Mouse (Mus musculus): ENCODE measurements around the gene Cfap298.
A peak's percentile ranks its signal among the peaks of the same experiment; 100 is the strongest.

Gene Cfap298

GRCm38 (mm10) chr16:90934687-90935328, at the start of gene Cfap298:
TSS of gene Cfap298 (minus strand) at chr16:90935114.
- DNase-seq: peak; percentile 94 to 96

GRCm38 (mm10) chr16:90971004-90971403, 36.1 kb upstream of the Cfap298 start:
- DNase-seq: no peak

- no peak for DNase-seq
Measured at GRCm38 (mm10) chr16:90966241-90966640, 31.3 kb upstream of the Cfap298 start.

- no peak for DNase-seq
Measured at GRCm38 (mm10) chr16:90964302-90964701, 29.4 kb upstream of the Cfap298 start.

GRCm38 (mm10) chr16:90963866-90964265, 29.0 kb upstream of the Cfap298 start:
- no peak for DNase-seq

GRCm38 (mm10) chr16:90963231-90963630, 28.3 kb upstream of the Cfap298 start:
- DNase-seq: no peak

- DNase-seq: no peak
Measured at GRCm38 (mm10) chr16:90958301-90959085, 23.6 kb upstream of the Cfap298 start.

- DNase-seq: no peak
Measured at GRCm38 (mm10) chr16:90955494-90955893, 20.6 kb upstream of the Cfap298 start.

- no peak for DNase-seq
Measured at GRCm38 (mm10) chr16:90953770-90954169, 18.9 kb upstream of the Cfap298 start.

- DNase-seq: no peak
Measured at GRCm38 (mm10) chr16:90953147-90953546, 18.2 kb upstream of the Cfap298 start.

- no peak for DNase-seq
Measured at GRCm38 (mm10) chr16:90950354-90950963, 15.5 kb upstream of the Cfap298 start.

- no peak for DNase-seq
Measured at GRCm38 (mm10) chr16:90946977-90947376, 12.1 kb upstream of the Cfap298 start.

- no peak for DNase-seq
Measured at GRCm38 (mm10) chr16:90941246-90941645, 6.3 kb upstream of the Cfap298 start.

GRCm38 (mm10) chr16:90934193-90934686, 674 bp downstream of the Cfap298 start:
- peak; percentile 74 to 79 for DNase-seq

- DNase-seq: no peak
Measured at GRCm38 (mm10) chr16:90933534-90934176, 1.3 kb downstream of the Cfap298 start.

GRCm38 (mm10) chr16:90927446-90927845, 7.5 kb downstream of the Cfap298 start:
- no peak for DNase-seq

GRCm38 (mm10) chr16:90925461-90925860, 9.5 kb downstream of the Cfap298 start:
- DNase-seq: peak; percentile 70 to 79

- DNase-seq: peak; percentile 60 to 61
Measured at GRCm38 (mm10) chr16:90924606-90925370, 10.1 kb downstream of the Cfap298 start.

GRCm38 (mm10) chr16:90921471-90922159, 13.3 kb downstream of the Cfap298 start:
- DNase-seq: peak; percentile 36 to 78

- no peak for DNase-seq
Measured at GRCm38 (mm10) chr16:90917156-90917555, 17.8 kb downstream of the Cfap298 start.

GRCm38 (mm10) chr16:90916040-90916481, 18.9 kb downstream of the Cfap298 start:
- peak; percentile 41 to 46 for DNase-seq

GRCm38 (mm10) chr16:90911766-90912165, 23.1 kb downstream of the Cfap298 start:
- no peak for DNase-seq
